Mouse (Mus musculus) neural tube, embryonic 10.5 days (tissue): ENCODE data around the gene Msx2.

Source experiments
- DNase-seq: peaks from one replicate; pipeline ENCODE4 v3.0.0-alpha.2; 2017; ENCODE audit warnings: low spot score; ENCODE audit errors: extremely low spot score

Msx2 gene

DNA sequence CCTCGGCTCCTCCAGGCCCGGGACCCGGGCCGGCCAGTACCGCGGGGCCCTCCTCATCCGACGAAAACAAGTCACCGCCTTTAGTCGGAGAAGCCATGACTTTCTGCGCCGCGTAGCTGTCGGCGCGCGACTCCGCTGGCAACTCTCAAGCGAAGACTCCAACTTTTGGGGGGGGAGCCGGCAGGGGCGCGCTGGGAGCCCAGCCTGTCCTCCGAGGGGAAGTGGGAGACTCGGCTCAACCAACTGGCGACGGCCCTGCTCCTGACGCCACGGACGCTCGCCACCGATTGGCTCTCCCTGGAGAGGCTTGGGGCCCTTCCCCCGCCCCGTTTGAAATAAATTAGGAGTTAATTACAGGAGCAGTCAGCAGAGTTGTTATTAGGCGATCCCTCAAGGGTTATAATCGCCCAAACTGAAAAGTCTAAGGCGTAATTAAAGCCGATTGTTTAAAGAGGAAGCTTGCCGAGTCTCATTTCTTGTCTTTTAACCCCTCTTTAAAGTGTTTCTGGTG lies at the start of gene Msx2:
Gene Msx2, minus strand, starts transcription at position 461 of the 511 bp plus-strand sequence.
- DNase-seq: peak; percentile 88

DNA sequence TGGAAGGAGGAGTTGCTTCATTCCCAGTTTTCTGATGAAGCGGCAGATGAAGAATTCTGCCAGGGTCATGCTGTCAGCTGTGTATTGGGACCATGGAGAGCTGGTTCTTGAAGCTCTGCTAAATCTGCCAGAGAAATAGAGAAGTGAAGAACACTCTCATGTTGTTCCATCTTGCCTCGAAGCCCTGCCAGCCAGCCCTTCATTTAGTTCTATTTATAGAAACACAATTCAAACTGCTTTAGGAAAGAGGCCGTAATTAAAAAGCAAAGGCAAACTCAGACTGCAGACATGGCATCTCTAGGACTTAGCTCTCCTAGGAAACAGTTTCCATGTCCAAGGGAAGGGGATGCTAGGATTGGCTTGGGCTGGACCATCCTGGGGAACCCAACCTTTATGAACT lies 48.6 kb upstream of the Msx2 start:
- no peak for DNase-seq

DNA sequence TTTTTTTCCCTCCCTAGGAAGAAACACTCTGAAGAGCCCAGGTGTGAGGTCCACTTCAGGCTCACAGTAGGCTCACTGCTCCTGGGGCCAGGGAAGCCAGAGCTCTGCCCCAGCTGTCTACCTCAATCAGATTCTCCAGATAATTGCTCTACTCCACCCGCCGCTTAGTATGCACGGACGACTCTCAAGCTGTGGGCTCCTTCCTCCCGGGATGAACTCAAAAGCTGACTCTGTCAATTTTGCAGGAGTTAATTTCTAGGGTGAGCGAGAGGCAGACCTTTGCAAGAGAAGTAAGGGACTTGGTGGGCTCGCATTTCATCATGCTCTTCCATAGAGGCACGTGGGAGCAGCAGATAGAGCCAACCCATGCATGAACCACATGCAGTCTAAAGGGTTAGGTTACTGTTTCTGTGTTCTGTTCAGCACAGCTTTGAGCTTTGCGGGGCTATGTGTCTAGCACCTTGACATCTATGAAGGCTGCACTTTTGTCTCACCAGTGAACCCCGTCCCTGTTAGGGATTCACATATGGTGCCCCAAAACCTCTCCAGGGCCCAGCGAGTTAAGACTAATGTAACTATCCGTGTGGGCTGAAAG lies 47.6 kb upstream of the Msx2 start:
- no peak for DNase-seq

DNA sequence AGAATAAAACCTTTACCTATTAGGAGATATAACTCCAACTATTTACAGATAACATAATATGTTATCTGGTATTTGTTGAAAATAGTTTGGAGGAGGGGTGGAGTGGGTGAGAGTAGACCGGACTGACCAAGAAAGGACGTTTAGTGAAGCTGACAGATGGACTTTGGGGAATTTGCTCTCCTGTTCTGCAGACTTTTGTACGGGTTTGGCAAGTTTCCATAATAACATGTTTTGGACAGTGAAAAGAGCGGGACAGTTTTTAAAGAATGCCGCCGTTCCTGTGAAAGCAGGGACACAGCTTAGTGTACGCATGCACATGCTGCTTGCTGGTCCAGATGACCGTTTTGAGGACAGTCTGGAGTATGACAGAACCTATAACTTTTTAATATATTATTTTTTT lies 46.9 kb upstream of the Msx2 start:
- no peak for DNase-seq

DNA sequence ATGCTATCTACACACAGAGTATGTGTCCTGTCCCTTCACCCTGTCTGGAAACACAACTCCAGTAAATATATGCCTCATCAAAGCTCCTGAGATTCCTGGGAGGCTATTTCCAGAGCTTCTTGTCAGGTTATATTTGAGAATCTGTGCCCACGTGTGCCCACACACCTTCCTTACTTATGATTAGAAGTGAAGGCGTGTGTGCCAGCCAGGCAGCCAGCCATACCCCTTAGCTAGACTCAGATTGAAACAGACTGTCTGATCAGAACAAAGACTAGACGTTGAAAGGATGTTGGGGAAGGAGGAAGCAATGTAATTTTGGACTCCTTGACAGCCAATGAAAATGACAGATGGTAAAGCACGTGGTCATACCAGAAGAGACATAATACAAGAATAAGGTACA lies 45.4 kb upstream of the Msx2 start:
- no peak for DNase-seq

DNA sequence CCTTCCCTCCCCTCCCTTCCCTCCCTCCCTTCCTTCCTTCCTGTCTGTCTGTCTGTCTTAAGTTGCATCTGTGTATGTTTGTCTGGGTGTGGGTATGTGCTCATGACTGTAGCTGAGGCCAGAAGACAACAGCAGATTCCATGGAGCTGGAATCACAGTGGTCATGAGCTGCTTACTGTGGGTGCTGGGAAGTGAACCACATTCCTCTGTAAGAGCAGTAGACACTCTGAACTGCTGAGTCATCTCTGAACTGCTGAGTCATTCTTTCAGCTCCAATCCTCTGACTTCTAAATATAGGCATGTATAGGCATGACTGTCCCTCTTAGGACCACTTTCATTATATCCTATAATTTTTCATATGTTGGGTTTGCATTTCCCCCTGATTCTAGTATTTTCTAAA lies 41.7 kb upstream of the Msx2 start:
- DNase-seq: no peak

DNA sequence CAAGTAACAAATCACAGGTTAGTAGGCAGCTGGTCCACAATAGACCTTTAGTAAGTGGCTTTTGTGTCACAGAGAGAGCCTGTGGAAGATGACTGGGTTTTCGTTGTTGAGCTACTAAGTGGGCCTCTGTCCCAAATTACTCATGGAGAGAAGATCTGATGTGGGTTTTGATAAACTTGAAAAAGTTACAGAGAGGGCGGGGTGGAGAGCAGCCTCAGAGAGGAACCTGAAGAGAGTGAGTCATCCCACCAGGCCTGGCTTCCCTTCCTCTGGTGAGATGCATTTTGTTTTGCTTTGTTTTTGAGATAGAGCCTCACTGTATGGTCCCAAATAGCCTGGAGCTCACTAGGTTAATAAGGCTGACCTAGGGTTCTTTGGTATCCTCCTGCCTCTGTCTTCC lies 38.5 kb upstream of the Msx2 start:
- DNase-seq: no peak

DNA sequence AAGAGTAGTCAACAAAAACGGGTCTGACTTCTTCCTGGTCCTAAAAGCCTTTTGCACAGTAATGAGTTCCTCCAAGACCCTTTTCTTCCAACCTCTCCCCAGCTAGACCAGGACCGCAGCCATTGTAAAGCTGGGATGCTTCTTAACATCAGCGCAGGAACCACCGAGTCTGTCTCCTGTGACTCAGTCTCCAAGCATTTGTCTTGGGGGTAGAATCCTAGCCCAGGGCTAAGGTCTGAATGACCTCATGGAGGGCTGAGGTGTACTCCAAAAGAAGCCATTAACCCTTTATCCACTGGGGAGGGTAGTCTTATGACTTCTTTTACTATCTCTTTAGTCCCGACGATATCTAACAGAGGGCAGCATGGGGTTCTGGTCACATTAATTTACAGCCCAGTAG lies 29.5 kb upstream of the Msx2 start:
- no peak for DNase-seq

DNA sequence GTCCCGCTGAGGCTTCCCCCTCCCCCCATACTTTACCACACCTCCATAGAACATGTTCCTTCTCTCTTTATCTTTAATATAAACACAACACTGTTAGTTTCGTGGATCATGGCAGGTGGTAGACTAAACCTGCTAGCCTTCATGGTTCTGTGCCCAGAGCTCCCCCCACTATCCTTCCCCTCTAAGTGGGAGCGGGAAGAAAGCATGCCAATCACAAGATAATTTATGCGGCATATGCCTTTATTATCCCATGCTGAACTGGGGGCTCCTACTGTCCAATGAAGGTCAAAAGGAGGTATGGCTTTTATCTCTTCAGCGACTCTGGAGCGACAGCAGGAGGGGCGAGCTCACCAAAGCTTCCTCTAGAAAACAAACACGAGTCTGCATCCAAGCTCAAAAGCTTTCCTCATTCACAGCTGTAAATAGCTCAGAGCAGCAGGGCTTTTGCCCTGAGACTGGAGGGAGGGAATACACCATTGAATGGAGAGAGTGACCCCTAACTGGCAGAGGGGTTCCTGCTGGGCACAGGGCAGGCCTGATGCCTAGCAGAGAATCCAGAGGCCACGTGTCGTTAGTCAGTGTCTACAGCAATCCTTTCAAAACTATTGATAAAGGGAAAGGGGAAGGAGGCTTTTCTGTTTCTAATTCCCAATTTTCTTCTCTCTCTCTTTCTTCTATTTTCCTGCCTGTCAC lies 28.8 kb upstream of the Msx2 start:
- DNase-seq: no peak

DNA sequence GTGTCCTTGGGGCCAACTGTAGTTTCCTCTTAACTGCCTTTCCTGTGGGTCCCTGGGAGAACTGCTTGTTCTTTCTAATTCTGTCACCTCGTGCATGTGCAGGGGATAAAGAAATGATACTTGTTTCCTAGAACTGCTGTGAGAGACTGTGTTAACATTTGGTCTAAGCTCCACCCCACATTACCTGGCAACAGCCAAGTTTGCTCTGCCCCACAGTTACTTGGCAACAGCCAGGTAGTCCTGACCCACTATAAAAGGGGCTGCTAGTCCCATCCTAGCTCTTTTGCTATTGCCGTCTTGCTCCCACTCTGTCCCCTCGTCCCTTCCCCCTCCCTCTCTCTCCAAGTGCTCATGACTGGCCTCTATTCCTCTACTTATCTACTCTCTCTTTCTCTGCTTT lies 28.2 kb upstream of the Msx2 start:
- DNase-seq: no peak

DNA sequence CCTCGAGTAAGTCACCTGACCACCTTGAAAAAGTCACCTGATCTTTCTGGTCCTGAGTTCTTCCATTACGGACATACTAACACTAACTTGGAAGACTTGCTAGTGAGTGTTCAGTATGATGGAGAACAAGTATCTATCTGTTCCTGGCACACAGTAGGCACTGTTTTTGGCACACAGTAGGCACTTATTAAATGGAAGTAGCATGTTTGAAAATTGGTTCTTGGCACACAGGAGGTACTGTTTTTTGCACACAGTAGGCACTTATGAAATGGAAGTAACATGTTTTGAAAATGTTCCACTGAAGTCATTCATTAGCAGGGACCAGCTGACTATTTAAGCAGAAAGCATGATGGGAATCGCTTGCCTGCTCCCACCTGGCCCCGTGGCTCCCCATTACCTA lies 13.6 kb upstream of the Msx2 start:
- DNase-seq: no peak

DNA sequence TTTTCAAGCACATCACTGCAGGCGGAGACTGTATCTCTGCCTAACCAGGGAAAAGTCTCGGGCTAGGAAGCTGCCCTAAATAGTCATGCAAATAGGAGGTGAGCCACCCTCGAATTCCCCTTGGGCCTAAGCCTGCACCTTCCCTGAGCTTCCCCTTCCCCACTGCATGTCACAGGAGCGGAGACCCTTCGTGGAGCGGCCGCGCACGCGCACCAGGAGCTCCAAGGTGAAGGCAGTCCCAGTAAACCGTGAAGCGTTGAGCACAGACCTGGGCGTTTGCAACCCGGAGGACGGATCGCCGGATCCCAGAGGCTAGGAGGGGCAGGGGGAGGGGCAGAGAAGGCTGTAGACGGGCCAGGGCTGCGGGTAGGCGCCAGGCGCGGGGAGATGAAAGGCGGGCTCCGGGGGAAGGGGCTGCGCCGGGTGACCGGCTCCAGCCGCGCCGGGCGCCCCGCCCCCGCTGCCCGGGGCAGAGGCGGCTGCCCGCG lies 2.9 kb upstream of the Msx2 start:
- peak; percentile 81 for DNase-seq

DNA sequence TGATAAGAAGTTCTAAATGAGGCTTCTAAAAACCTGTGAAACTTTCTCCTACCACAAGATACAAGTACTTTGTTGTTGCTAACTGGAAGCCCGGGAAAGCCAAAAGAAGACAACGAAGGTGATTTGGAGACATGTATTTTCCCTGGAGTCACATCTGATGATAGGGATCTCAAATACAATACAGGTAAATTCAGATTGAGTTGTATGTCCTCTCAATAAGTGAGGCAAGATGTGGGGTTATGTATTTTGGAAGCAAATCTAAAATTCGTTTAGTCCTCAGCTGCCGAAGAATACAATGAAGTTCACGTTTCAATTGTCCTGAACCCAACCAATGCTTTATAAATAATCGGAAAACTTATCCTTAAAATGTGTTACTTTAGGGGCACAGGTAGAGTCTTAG lies 1.6 kb upstream of the Msx2 start:
- DNase-seq: no peak

DNA sequence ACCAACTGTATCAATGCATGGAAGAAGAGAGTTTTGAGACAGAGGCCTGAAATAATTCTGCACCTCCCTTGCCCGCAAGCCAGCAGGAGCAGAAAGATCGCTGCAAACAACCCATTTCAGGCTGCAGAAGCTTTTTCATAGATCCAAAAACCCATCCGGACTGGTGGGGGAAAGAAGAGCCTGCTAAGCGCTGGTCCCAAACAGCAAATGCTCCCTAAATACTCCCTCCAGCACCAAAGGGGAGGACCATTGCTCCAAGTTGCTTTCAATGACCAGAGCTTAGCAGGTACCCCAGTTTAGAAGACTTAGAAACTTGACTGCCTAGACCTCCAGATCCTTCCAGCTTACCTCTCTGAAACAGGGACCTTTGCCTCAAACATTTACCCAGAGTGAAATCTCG lies 1.1 kb upstream of the Msx2 start:
- DNase-seq: peak; percentile 42

DNA sequence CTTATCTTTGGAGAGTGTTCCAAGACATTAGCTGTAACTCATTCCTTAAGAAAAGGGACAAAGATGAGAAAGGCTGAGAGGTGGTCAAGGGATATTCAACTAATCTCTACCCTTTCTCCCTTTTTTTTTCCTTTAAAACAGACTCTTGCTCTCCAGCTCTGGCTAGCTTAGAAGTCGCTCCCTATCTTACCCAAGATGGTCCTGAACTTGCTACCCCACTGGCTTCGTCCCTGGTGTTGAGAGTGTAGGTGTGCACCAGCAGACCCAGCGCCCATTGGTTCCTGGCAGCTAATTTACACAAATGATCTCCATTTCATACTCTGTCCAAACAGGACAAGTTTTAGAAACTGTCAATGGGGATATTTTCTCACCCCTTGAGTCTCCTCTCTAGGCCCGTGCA lies 417 bp upstream of the Msx2 start:
- peak; percentile 22 for DNase-seq

DNA sequence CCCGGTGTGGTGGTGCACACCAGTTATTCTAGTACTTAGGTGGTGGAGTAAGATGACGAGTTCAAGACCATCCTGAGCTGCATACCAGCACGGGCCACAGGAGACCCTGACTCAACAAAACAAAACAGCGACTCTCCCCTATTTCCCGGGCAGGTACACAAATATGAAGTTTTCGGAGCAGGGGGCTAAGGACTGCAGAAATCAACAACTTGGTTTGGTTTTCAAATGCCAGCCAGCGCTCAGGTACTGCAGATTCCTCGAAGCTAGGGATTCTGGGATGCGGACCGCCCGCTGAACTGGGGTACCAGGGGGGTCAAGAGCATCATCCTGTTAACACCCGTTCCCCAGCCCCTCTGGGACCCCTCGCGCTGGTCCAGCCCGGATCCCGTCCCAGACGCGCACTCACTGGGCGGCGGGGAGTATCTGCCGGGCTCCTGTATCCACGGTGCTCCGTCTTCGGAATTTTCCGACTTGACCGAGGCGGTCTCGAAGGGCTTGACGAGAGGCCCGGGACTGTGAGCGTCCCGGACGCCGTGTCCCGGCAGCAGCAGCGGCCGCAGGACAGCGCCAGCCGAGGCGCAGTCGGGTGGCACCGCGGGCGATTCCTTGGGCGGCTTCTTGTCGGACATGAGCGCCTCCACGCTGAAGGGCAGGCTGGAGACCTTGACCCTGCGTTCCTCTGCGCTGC lies 804 bp downstream of the Msx2 start:
- DNase-seq: no peak

DNA sequence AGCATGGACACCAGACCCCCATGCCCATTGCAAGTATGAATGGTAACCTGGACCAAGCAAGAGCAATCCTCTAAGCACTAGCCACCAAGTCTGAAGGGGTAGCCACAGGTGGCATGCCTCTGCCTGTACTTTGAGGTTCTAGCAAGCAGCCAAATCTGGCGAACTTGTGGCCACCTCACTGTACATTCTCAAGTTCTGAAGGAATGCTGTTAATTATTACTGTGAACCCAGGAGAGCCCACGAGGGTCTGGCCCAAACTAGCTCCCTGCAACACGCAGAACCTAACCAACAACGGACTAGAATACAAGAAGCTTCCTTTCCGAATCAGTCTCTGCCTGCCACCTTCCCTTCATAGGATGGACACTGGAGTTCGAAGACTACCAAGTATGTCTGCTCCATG lies 1.5 kb downstream of the Msx2 start:
- DNase-seq: peak; percentile 36

DNA sequence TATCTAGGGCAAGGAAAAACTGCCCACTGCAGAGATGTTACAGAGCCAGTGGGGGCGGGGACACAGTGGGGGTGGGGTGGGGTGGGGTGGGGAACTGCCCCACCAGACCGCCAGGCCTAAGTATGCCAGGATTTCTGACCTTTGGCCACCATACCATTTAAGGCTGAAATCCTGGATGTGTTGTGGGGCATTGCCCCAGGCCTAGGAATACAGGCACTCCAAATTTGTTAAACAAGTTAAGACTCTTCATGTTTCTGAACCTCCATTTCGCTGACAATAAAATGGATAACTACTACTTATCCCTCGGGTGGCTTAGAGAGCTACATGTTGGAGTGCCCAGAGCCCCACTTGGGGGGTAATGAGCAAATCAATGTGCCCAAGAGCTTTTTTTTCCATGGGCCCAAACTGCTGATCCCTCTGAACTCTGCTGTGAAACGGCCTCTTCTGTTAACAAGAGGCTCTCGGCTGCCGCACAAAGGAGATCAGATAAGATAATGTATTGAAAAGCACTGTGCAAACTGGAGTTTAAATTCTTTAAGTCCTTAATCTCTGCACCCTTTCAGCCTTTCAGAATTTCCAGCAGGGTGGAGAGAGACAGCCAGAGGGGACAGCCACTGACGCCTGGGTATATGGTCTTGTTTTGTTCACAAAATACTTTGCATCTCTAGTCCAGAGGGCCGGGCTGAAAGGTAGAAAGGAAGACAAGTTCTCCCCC lies 2.3 kb downstream of the Msx2 start:
- DNase-seq: peak; percentile 37

DNA sequence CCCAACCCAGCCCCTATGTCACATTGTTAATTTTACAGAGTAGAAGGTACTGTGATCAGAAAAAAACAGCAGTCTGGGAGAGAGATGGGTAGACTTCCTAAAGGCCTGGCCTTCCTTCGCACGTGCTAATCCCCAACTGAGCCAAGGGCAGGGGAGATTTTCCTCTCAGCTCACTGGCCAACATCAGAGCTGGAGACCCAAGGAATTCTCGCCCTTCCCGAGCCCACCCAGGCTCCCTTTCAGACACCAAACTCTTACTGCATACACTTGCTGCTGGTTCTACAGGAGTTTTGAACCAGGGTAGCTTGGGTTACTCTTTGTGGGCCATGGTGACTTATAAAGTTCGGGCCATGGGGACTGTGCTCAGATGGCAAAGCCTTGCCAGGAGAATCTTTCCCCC lies 3.1 kb downstream of the Msx2 start:
- peak; percentile 31 for DNase-seq

DNA sequence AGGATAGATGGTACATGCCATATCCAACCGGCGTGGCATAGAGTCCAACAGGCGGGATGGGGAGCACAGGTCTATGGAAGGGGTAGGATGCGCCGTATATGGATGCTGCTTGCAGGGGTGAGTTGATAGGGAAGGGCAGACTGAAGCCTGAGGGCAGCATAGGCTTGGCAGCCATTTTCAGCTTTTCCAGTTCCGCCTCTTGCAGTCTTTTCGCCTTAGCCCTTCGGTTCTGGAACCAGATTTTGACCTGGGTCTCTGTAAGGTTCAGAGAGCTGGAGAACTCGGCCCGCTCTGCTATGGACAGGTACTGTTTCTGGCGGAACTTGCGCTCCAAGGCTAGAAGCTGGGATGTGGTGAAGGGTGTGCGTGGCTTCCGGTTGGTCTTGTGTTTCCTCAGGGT lies 4.7 kb downstream of the Msx2 start:
- DNase-seq: peak; percentile 47

DNA sequence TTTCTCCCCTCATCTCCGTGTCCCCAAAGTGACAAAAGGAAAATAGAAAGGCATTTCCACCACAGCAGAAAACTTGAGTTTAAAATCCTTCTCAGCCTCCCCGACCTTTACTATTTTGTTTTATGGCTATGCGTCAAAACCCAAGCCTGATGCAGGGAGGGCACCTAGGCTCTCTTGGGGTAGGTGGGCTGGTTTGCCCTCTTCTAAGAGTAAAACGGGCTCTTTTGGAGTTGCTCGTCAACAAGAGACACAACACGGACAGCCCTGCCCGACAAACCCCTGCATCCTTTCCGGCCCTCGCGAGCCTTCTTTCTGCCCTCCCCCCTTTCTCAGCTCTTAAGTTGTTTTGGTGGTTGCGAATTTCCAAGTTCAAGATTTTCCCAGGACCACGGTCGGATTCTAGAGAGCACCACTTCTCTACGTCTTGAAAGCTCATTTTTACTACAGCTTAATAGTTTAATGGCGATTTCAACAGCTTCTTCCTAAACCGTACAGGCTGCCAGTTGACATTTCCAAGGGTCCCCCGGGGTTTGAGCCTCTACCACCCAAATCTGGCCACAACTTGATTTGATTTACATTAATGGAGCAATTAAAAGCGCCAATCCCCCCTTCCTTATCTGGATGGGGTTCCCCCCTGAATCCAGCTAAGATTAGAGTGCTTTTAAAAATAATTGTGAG lies 6.5 kb downstream of the Msx2 start:
- DNase-seq: peak; percentile 46
